Mouse (Mus musculus): ENCODE data around the gene Coq8b. TPM values are rescaled to one million over a fixed set of nuclear protein-coding genes. Genes with fewer than 3 reads are reported as not detected.

The Coq8b gene
- polyA plus RNA-seq, 1 experiment from 2014 or later, result 11.9 TPM

GRCm38 (mm10) chr7:27273739-27274351 lies 41.0 kb downstream of the Coq8b start:
- no peak for ATAC-seq (ENCODE audit: insufficient number of reproducible peaks, insufficient read depth, low FRiP score, low read depth)
- 40% methylated on average over 32 of the region's 32 CpGs for WGBS
- Histone ChIP-seq H3K4me2 (ENCODE audit: low read length) (peak overlapping the region; percentile 44), H3K36me3 (ENCODE audit: control insufficient read depth, insufficient read depth, low read length) (peaks cover 72% of the 10 kb centered on the region), H3K4me1 (ENCODE audit: control insufficient read depth in 2 of 2, insufficient read depth in 2 of 2, low read length in 2 of 2) (no peaks in the 10 kb centered on the region), H3K4me3 (ENCODE audit: control insufficient read depth in 1 of 2, insufficient read depth in 1 of 2, low read depth in 1 of 2, low read length in 2 of 2) (peak overlapping the region; percentile 1 to 30; a peak in 2 of 4 replicates), H3K27me3 (ENCODE audit: control insufficient read depth, insufficient read depth, low read length) (no peaks in the 10 kb centered on the region), H3K9ac (ENCODE audit: low read length) (no peak overlapping the region), H3K9me3 (ENCODE audit: control insufficient read depth, low read length) (no peaks in the 10 kb centered on the region), H3K27ac (replicated peaks in 1 of 2; ENCODE audit: control insufficient read depth in 1 of 2, insufficient read depth in 1 of 2, low read depth in 2 of 2, low read length in 2 of 2) (no peak overlapping the region)

GRCm38 (mm10) chr7:27274916-27275315 lies 42.1 kb downstream of the Coq8b start:
- Histone ChIP-seq H3K9me3 (ENCODE audit: control insufficient read depth, low read length) (no peaks in the 10 kb centered on the region), H3K9ac (ENCODE audit: low read length) (no peak overlapping the region), H3K36me3 (ENCODE audit: control insufficient read depth, insufficient read depth, low read length) (peaks cover 71% of the 10 kb centered on the region), H3K4me1 (ENCODE audit: control insufficient read depth in 2 of 2, insufficient read depth in 2 of 2, low read length in 2 of 2) (no peaks in the 10 kb centered on the region), H3K4me2 (ENCODE audit: low read length) (no peak overlapping the region), H3K27ac (replicated peaks in 1 of 2; ENCODE audit: control insufficient read depth in 1 of 2, insufficient read depth in 1 of 2, low read depth in 2 of 2, low read length in 2 of 2) (no peak overlapping the region), H3K4me3 (ENCODE audit: control insufficient read depth in 1 of 2, insufficient read depth in 1 of 2, low read depth in 1 of 2, low read length in 2 of 2) (no peak overlapping the region), H3K27me3 (ENCODE audit: control insufficient read depth, insufficient read depth, low read length) (no peaks in the 10 kb centered on the region)
- no peak for ATAC-seq (ENCODE audit: insufficient number of reproducible peaks, insufficient read depth, low FRiP score, low read depth)
- 75% methylated on average over 4 of the region's 4 CpGs for WGBS

DNA sequence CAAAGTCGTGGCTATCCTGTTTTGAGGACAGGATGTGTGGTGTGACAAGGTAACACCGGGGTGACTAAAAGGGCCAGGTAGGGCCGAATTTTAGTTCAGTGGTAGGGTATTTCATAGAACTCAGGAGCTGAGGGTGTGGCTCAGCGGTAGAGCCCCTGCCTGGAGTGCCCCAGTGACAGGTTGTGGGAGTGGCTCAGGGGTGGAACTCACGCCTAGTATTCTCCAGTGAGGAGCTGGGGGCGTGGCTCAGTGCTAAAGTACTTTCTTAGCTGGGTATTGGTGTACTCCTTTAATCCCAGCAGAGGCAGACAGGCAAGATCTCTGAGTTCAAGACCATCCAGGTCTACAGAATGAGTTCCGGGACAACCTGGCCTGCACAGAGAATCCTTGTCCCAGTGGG lies 43.2 kb downstream of the Coq8b start:
- no peaks in the 10 kb centered on the region for H3K27me3 ChIP-seq (ENCODE audit: control insufficient read depth, insufficient read depth, low read length)
- H3K36me3 ChIP-seq (ENCODE audit: control insufficient read depth, insufficient read depth, low read length), result peaks cover 69% of the 10 kb centered on the region

DNA sequence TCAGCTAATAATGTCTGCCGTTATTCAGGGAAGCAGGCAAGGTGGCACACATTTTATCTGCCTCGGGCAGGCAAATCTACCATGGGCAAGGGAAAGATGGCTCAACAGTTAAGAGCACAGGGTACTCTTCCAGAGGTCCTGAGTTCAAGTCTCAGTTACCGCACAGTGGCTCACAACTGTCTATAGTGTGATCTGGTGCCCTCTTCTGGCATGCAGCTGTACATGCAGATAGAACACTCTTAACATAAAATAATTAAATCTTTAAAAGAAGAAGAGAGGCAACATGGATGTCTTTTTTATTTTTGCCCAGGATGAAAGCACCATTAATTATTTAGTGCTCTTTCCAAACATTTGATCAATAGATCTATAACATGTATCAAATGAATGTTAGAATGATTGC lies 44.4 kb downstream of the Coq8b start:
- ATAC-seq (ENCODE audit: insufficient number of reproducible peaks, insufficient read depth, low FRiP score, low read depth), result no peak
- no peak overlapping the region for H3K4me3 ChIP-seq (ENCODE audit: control insufficient read depth in 1 of 2, insufficient read depth in 1 of 2, low read depth in 1 of 2, low read length in 2 of 2)
- no peak overlapping the region for H3K27ac ChIP-seq (replicated peaks in 1 of 2; ENCODE audit: control insufficient read depth in 1 of 2, insufficient read depth in 1 of 2, low read depth in 2 of 2, low read length in 2 of 2)
- H3K9ac ChIP-seq (ENCODE audit: low read length), result no peak overlapping the region
- H3K4me1 ChIP-seq (ENCODE audit: control insufficient read depth in 2 of 2, insufficient read depth in 2 of 2, low read length in 2 of 2), result no peaks in the 10 kb centered on the region
- H3K36me3 ChIP-seq (ENCODE audit: control insufficient read depth, insufficient read depth, low read length), result peaks cover 71% of the 10 kb centered on the region
- H3K4me2 ChIP-seq (ENCODE audit: low read length), result no peak overlapping the region
- H3K27me3 ChIP-seq (ENCODE audit: control insufficient read depth, insufficient read depth, low read length), result no peaks in the 10 kb centered on the region
- 84% methylated on average over 3 of the region's 3 CpGs for WGBS
- H3K9me3 ChIP-seq (ENCODE audit: control insufficient read depth, low read length), result no peaks in the 10 kb centered on the region

More for the DNA sequence above, 43.2 kb downstream of the Coq8b start:
- Histone ChIP-seq H3K9me3 (ENCODE audit: control insufficient read depth, low read length) (no peaks in the 10 kb centered on the region), H3K27ac (replicated peaks in 1 of 2; ENCODE audit: control insufficient read depth in 1 of 2, insufficient read depth in 1 of 2, low read depth in 2 of 2, low read length in 2 of 2) (no peak overlapping the region), H3K4me2 (ENCODE audit: low read length) (no peak overlapping the region), H3K9ac (ENCODE audit: low read length) (no peak overlapping the region), H3K4me3 (ENCODE audit: control insufficient read depth in 1 of 2, insufficient read depth in 1 of 2, low read depth in 1 of 2, low read length in 2 of 2) (no peak overlapping the region), H3K4me1 (ENCODE audit: control insufficient read depth in 2 of 2, insufficient read depth in 2 of 2, low read length in 2 of 2) (no peaks in the 10 kb centered on the region)
- no peak for ATAC-seq (ENCODE audit: insufficient number of reproducible peaks, insufficient read depth, low FRiP score, low read depth)
- 61% methylated on average over 7 of the region's 7 CpGs for WGBS

DNA sequence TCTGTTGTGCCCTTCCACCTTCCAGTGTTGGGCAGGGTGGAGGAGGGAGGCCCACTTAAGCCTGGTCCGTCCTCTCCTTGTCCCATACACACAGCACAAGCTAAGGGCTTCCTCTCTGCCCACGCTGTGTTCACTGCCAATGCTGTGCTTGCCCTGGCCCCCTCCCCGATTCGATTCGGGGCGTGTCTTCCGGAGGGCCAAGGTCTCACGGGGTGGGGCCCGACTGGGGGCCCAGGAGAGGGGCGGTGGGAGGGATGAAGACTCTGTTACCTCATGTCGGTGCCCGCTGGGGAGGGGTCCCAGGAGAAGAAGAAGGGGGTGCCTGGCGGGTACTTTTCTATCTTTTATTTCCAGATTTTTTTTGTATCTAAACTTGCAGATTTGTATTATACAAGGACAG lies 48.9 kb downstream of the Coq8b start:
- Histone ChIP-seq H3K9ac (ENCODE audit: low read length) (no peak overlapping the region), H3K4me1 (ENCODE audit: control insufficient read depth in 2 of 2, insufficient read depth in 2 of 2, low read length in 2 of 2) (peaks cover 0 to 4% of the 10 kb centered on the region in 2 experiments; a peak in 1 of 4 replicates), H3K27ac (replicated peaks in 1 of 2; ENCODE audit: control insufficient read depth in 1 of 2, insufficient read depth in 1 of 2, low read depth in 2 of 2, low read length in 2 of 2) (no peak overlapping the region), H3K4me3 (ENCODE audit: control insufficient read depth in 1 of 2, insufficient read depth in 1 of 2, low read depth in 1 of 2, low read length in 2 of 2) (no peak overlapping the region), H3K9me3 (ENCODE audit: control insufficient read depth, low read length) (no peaks in the 10 kb centered on the region), H3K4me2 (ENCODE audit: low read length) (no peak overlapping the region), H3K27me3 (ENCODE audit: control insufficient read depth, insufficient read depth, low read length) (peaks cover 15% of the 10 kb centered on the region), H3K36me3 (ENCODE audit: control insufficient read depth, insufficient read depth, low read length) (peaks cover 46% of the 10 kb centered on the region)
- no peak for ATAC-seq (ENCODE audit: insufficient number of reproducible peaks, insufficient read depth, low FRiP score, low read depth)
- 64% methylated on average over 13 of the region's 13 CpGs for WGBS

- Histone ChIP-seq H3K4me1 (ENCODE audit: control insufficient read depth in 2 of 2, insufficient read depth in 2 of 2, low read length in 2 of 2) (peaks cover 0 to 4% of the 10 kb centered on the region in 2 experiments; a peak in 1 of 4 replicates), H3K36me3 (ENCODE audit: control insufficient read depth, insufficient read depth, low read length) (peaks cover 41% of the 10 kb centered on the region), H3K9ac (ENCODE audit: low read length) (no peak overlapping the region), H3K27ac (replicated peaks in 1 of 2; ENCODE audit: control insufficient read depth in 1 of 2, insufficient read depth in 1 of 2, low read depth in 2 of 2, low read length in 2 of 2) (no peak overlapping the region), H3K9me3 (ENCODE audit: control insufficient read depth, low read length) (no peaks in the 10 kb centered on the region), H3K27me3 (ENCODE audit: control insufficient read depth, insufficient read depth, low read length) (peaks cover 15% of the 10 kb centered on the region), H3K4me3 (ENCODE audit: control insufficient read depth in 1 of 2, insufficient read depth in 1 of 2, low read depth in 1 of 2, low read length in 2 of 2) (no peak overlapping the region), H3K4me2 (ENCODE audit: low read length) (no peak overlapping the region)
- ATAC-seq (ENCODE audit: insufficient number of reproducible peaks, insufficient read depth, low FRiP score, low read depth), result no peak
- 74% methylated on average over 4 of the region's 4 CpGs for WGBS
Measured at GRCm38 (mm10) chr7:27282225-27282624, 49.4 kb downstream of the Coq8b start.

- no peaks in the 10 kb centered on the region for H3K9me3 ChIP-seq (ENCODE audit: control insufficient read depth, low read length)
- peaks cover 0 to 4% of the 10 kb centered on the region in 2 experiments; a peak in 1 of 4 replicates for H3K4me1 ChIP-seq (ENCODE audit: control insufficient read depth in 2 of 2, insufficient read depth in 2 of 2, low read length in 2 of 2)
- peaks cover 15% of the 10 kb centered on the region for H3K27me3 ChIP-seq (ENCODE audit: control insufficient read depth, insufficient read depth, low read length)
- peaks cover 15% of the 10 kb centered on the region for H3K36me3 ChIP-seq (ENCODE audit: control insufficient read depth, insufficient read depth, low read length)
- no peak; the same call in 1 of the 2 replicates for ATAC-seq (ENCODE audit: insufficient number of reproducible peaks, insufficient read depth, low FRiP score, low read depth)
- 2% methylated on average over 28 of the region's 28 CpGs for WGBS
- no peak overlapping the region for H3K9ac ChIP-seq (ENCODE audit: low read length)
- peak overlapping the region; percentile 27 for H3K4me2 ChIP-seq (ENCODE audit: low read length)
- no peak overlapping the region for H3K4me3 ChIP-seq (ENCODE audit: control insufficient read depth in 1 of 2, insufficient read depth in 1 of 2, low read depth in 1 of 2, low read length in 2 of 2)
- H3K27ac ChIP-seq (replicated peaks in 1 of 2; ENCODE audit: control insufficient read depth in 1 of 2, insufficient read depth in 1 of 2, low read depth in 2 of 2, low read length in 2 of 2), result no peak overlapping the region
Measured at GRCm38 (mm10) chr7:27284865-27285697, 52.3 kb downstream of the Coq8b start.

All from heart, embryonic 14.5 days (tissue).